Mouse (Mus musculus) frontal cortex, postnatal 36 days (tissue): ENCODE measurements around the gene Tprgl.

Experiments used
- DNase-seq, 2 experiments: peaks; one replicate each; pipeline ENCODE4 v3.0.0; 2022; ENCODE audit warnings: low spot score in 2 of 2

Gene Tprgl

GRCm38 (mm10) chr4:154118782-154119181, 41.7 kb downstream of the Tprgl start:
- DNase-seq: no peak

DNA sequence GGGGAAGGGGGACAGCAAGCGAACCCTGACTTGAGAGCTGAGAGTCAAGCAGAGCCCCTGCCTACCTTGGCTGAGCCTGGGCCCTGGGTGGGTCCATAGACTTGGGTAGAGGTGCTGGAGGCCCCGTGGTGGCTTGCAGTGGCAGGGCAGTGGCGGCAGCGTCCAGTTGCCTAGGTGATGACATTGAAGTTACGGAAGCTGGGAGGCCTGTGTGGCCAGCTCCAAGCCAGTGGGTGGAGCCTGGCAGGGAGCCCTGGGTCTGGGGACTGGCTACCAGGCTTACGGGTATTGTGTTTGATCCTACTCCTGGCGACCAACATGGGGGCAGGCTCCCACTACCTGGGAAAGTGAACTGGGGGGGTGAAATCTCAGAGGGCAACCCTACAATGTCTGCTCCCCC, 44.0 kb downstream of the Tprgl start:
- no peak for DNase-seq

- no peak for DNase-seq
These were observed 50.6 kb downstream of the Tprgl start for GRCm38 (mm10) chr4:154109850-154110243.

GRCm38 (mm10) chr4:154109216-154109849, 51.1 kb downstream of the Tprgl start:
- peak; percentile 17 to 45 for DNase-seq
